Mouse (Mus musculus): ENCODE data around the gene Vps45.

DNA sequence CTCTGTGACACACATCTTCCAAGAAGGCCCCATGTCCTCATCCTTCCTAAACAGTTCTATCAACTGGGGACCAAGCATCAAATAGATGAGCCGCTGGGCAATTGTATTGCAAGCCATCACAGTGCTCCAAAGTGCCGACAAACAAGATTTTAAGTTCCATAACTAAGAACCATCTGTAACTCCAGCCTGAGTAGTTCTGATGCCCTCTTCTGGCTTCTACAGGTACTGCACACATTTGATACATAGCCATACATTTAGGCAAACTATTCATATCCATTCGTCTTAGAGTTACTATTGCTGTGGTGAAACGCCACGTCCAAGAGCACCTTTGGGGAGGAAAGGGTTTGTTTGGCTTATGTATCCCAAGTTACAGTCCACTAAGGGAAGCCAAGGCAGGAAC is 99.2 kb downstream of the Vps45 start:
- no peak for TF ChIP-seq POLR2A (IDR thresholded peaks at IDR 0.05; ENCODE audit: extremely low read depth, insufficient read depth, low read length)
- TF ChIP-seq CTCF (IDR thresholded peaks at IDR 0.05; ENCODE audit: low read depth, low read length): no peak
